Mouse (Mus musculus) limb, embryonic 11.5 days (tissue): ENCODE results near the gene Fam187b. TPM values are rescaled to one million over a fixed set of nuclear protein-coding genes. Genes with fewer than 3 reads are reported as not detected.

Source experiments
- ATAC-seq: fragments of 200-750 bp; cut with Nextera tagmentation; 2 replicates; pipeline ENCODE4 v1.8.0; 2017; ENCODE audit warnings: low read depth; ENCODE audit not compliant: insufficient number of reproducible peaks, low FRiP score, low TSS enrichment
- DNase-seq: peaks from one replicate; pipeline ENCODE4 v3.0.0-alpha.2; 2015; ENCODE audit warnings: low spot score
- H3K27ac ChIP-seq: fragments of 300-500 bp; sonication (generic); replicated peaks from 2 replicates; pipeline ENCODE4 v1.5.1; 2014; ENCODE audit warnings: low read depth, mild to moderate bottlenecking, low read length
- H3K27me3 ChIP-seq: fragments of 300-500 bp; sonication (generic); 2 replicates; pipeline ENCODE4 v1.6.1; 2014; ENCODE audit warnings: mild to moderate bottlenecking, low read length, mixed read lengths; ENCODE audit not compliant: control insufficient read depth, insufficient read depth
- H3K36me3 ChIP-seq: fragments of 300-500 bp; sonication (generic); 2 replicates; pipeline ENCODE4 v1.6.1; 2014; ENCODE audit warnings: mild to moderate bottlenecking, low read length, moderate library complexity, mixed read lengths; ENCODE audit not compliant: control insufficient read depth, insufficient read depth
- H3K4me1 ChIP-seq: fragments of 300-500 bp; sonication (generic); 2 replicates; pipeline ENCODE4 v1.6.1; 2014; ENCODE audit warnings: low read length, mixed read lengths; ENCODE audit not compliant: control insufficient read depth, insufficient read depth
- H3K4me2 ChIP-seq: fragments of 300-500 bp; sonication (generic); 2 replicates; pipeline ENCODE4 v1.6.1; 2014; ENCODE audit warnings: low read depth, mild to moderate bottlenecking, moderate library complexity; ENCODE audit not compliant: severe bottlenecking
- H3K4me3 ChIP-seq: fragments of 300-500 bp; sonication (generic); 2 replicates; pipeline ENCODE4 v1.5.1; 2014; ENCODE audit warnings: low read depth, low read length
- H3K9ac ChIP-seq: fragments of 300-500 bp; sonication (generic); 2 replicates; pipeline ENCODE4 v1.6.1; 2014; ENCODE audit warnings: mild to moderate bottlenecking, low read length
- H3K9me3 ChIP-seq: fragments of 300-500 bp; sonication (generic); 2 replicates; pipeline ENCODE4 v1.6.1; 2016; ENCODE audit warnings: low read length; ENCODE audit not compliant: control insufficient read depth
- WGBS: fragments of 180-500 bp; shearing (Covaris S2); extraction: QIAGEN DNeasy Blood & Tissue Kit; methylation state at CpG from one replicate; pipeline ENCODE4 v1.1.7; 2014; 5-methylcytosine and 5-hydroxymethylcytosine counted together
- polyA plus RNA-seq: library from polyadenylated mRNA; unstranded; fragments of >200 nt; fragmentation: Nextera tagmentation; extraction: Ambion mirVana; gene quantifications from 2 replicates; pipeline ENCODE4 v1.2.1, GENCODE M21; 2014

Fam187b gene
- polyA plus RNA-seq, 1 experiment from 2014 or later, result 1.2 TPM

DNA sequence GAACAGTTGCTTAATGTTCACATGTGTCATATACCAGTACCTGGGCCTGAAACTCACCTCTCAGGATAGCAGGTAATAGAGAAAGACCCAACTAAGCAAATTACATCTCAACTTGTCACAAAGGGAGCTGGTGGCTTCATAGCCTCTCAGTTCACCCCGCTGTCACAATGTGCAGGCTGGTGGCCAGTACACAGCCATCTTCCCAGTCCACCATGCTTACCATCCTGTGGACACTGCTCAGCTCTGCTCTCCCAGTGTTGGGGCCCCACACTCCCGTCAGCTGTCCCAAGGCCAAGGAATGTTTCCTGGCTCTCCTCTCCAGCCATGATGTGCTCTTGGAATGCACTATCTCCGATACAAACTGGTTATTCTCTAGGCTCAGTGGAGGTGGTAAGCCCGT lies 8.1 kb downstream of the Fam187b start:
- H3K36me3 ChIP-seq, result no peaks in the 10 kb centered on the region
- H3K9me3 ChIP-seq, result no peaks in the 10 kb centered on the region
- no peak overlapping the region for H3K4me2 ChIP-seq
- H3K4me1 ChIP-seq, result no peaks in the 10 kb centered on the region
- no peak for DNase-seq
- WGBS, result 90% methylated on average over 4 of the region's 4 CpGs
- H3K9ac ChIP-seq, result no peak overlapping the region
- H3K27me3 ChIP-seq, result no peaks in the 10 kb centered on the region
- no peak for ATAC-seq
- H3K4me3 ChIP-seq, result no peak overlapping the region
- no peak overlapping the region for H3K27ac ChIP-seq

DNA sequence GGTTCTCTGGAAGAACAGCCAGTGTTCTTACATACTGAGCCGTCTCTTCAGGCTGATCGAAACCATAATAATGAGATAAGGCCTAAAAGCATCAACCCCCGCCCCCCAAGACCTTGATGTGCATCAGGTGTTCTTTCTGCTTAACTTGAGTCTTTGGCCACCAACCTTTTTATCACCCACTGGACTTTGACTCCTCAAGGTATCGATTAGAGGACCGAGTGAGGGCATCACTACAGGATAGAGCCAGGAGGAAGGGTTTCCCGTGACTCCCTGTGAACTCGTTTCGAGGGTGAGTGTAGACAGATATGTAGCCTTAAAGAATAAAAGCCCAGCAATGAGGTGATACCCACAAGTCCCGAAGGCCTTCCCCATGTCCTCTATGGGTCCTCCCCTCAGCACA lies 11.8 kb downstream of the Fam187b start:
- no peaks in the 10 kb centered on the region for H3K9me3 ChIP-seq
- no peak overlapping the region for H3K4me2 ChIP-seq
- no peak overlapping the region for H3K27ac ChIP-seq
- no peak for ATAC-seq
- no peaks in the 10 kb centered on the region for H3K27me3 ChIP-seq
- no peak for DNase-seq
- H3K4me3 ChIP-seq, result no peak overlapping the region
- H3K4me1 ChIP-seq, result no peaks in the 10 kb centered on the region
- no peaks in the 10 kb centered on the region for H3K36me3 ChIP-seq
- WGBS, result 88% methylated on average over 9 of the region's 9 CpGs
- H3K9ac ChIP-seq, result no peak overlapping the region

DNA sequence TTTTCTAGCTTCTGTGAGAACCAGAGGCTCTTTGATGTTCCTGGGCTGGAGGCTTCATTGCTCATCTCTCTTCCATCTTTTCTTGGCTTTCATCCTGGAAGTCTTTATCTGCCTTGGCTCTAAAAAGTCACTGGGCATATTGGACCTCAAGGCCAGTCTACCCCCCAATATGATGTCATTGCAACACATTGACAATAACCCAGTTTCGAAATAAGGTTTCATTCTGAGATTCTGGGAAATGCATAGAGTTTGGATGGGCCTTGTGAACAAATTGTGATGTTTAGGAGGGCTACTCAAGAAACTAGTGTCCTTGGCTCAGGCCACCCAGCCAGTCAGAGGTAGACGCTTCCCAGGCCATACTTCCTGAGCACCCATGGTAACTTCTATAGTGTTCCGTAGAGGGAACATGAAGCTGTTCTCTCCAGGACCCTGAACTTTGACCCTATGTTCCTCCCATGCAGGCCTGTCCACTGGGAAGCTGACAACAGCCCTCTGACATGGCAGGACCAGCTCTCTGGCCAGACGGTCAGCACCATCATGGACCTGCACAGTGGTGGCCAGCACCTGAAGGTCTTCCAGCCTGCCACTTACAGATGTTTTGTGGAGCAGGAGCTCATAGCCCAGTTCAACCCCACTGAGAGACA lies 15.1 kb downstream of the Fam187b start:
- no peak for ATAC-seq
- no peak overlapping the region for H3K27ac ChIP-seq

DNA sequence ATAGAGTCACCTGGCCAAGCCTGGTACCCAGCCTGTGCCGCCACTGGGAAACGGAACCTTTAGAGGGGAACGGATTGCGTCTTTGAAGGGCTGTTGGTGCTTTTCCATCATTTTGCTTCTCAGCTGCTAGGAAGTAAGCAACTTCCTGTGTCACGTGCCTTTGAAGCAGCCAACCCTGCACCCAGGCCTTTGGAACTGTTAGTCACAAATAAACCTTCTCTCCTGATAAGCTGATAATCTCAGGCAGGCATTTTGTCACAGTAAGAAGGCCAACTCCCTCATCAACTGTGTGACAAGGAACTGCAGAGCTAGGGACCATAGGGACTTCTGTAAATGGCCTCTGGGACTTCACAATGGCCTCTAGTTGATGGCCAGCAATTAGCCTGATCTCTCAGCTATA lies 18.6 kb downstream of the Fam187b start:
- Histone ChIP-seq H3K4me3 (no peak overlapping the region), H3K9me3 (no peaks in the 10 kb centered on the region; the same call in 1 of the 2 replicates), H3K4me2 (no peak overlapping the region), H3K27me3 (no peaks in the 10 kb centered on the region), H3K9ac (no peak overlapping the region), H3K36me3 (no peaks in the 10 kb centered on the region), H3K4me1 (no peaks in the 10 kb centered on the region), H3K27ac (no peak overlapping the region)
- DNase-seq (no peak), ATAC-seq (no peak)
- 79% methylated on average over 5 of the region's 5 CpGs for WGBS

More for the DNA sequence above, 15.1 kb downstream of the Fam187b start:
- no peaks in the 10 kb centered on the region for H3K4me1 ChIP-seq
- H3K36me3 ChIP-seq, result no peaks in the 10 kb centered on the region
- H3K4me2 ChIP-seq, result no peak overlapping the region
- 86% methylated on average over 4 of the region's 4 CpGs for WGBS
- no peak overlapping the region for H3K9ac ChIP-seq
- no peaks in the 10 kb centered on the region for H3K27me3 ChIP-seq
- H3K4me3 ChIP-seq, result no peak overlapping the region
- H3K9me3 ChIP-seq, result no peaks in the 10 kb centered on the region
- DNase-seq, result no peak

DNA sequence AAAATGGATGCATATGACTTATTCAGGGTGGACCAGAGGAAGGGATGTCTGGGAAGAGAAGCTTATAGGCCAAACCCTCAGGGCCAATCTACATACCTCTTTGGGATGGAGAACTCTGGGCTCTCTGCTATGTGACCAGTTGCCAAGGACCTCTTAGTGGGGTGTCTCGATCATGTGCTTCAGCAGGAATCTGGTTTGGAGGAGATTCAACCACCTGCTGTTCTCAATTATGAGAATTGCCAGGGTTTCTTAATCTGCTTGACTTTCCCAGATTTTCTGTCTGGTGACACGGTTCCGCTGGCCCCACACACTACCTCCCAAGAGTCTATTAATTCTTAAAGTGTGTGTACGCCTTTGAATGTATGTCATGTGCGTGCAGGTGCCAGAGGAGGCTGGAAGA lies 20.4 kb downstream of the Fam187b start:
- no peaks in the 10 kb centered on the region for H3K36me3 ChIP-seq
- H3K27me3 ChIP-seq, result no peaks in the 10 kb centered on the region
- H3K9me3 ChIP-seq, result no peaks in the 10 kb centered on the region; the same call in 1 of the 2 replicates
- ATAC-seq, result no peak
- H3K4me3 ChIP-seq, result no peak overlapping the region
- H3K9ac ChIP-seq, result no peak overlapping the region
- no peaks in the 10 kb centered on the region for H3K4me1 ChIP-seq
- no peak overlapping the region for H3K4me2 ChIP-seq
- DNase-seq, result no peak
- H3K27ac ChIP-seq, result no peak overlapping the region
- WGBS, result 84% methylated on average over 5 of the region's 5 CpGs

DNA sequence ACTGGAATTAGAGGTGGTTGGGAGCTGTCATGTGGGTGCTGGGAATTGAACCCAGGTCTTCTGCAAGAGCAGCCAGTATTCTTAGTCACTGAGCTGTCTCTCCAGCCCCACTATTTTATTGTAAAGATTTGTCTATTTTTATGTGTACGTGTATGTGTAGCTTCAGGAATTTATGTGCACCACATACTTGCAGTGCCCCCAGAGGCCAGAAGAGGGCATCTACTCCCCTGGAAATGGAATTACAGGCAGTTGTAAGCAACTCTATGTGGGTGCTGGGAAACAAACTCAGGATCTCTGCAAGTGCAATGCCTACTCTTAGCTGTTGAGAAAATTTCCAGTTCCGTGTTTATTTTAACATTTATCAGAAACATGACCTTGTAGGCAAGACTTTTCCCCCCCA lies 22.9 kb downstream of the Fam187b start:
- Histone ChIP-seq H3K27ac (no peak overlapping the region), H3K9me3 (no peaks in the 10 kb centered on the region; the same call in 1 of the 2 replicates), H3K27me3 (no peaks in the 10 kb centered on the region), H3K4me3 (no peak overlapping the region), H3K4me1 (peaks cover 8% of the 10 kb centered on the region; the same call in 1 of the 2 replicates), H3K4me2 (no peak overlapping the region), H3K9ac (no peak overlapping the region), H3K36me3 (no peaks in the 10 kb centered on the region)
- WGBS, result 84% methylated on average over 2 of the region's 2 CpGs
- no peak for DNase-seq
- ATAC-seq, result no peak

DNA sequence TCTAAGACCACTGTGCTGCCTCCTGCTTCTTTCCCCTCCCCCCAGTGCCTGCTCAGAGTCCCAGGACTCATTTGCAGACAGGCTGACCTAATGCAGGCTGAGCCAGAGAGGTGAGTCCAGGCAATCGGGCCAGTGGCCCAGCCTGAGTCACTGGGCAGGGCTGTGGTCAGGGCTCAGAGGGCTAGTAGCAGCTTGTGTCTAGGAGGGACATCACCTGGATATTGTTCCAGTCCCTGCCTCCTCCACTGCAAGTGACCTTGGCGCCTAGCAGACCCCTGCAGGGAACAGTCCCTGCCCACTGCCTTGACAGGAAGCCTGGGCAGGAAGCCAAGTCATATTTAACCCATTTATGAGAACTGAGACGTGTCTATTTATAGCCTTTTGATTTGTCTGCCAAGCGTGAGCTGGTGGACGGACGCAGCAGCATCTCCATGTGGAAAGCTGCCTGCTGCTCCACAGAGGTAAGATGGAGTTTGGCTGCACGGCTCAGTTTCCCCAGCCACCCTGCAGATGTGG lies 27.0 kb downstream of the Fam187b start:
- Histone ChIP-seq H3K27ac (no peak overlapping the region), H3K27me3 (no peaks in the 10 kb centered on the region), H3K9ac (no peak overlapping the region), H3K4me1 (peaks cover 8% of the 10 kb centered on the region; the same call in 1 of the 2 replicates), H3K4me2 (no peak overlapping the region), H3K36me3 (no peaks in the 10 kb centered on the region), H3K4me3 (no peak overlapping the region), H3K9me3 (no peaks in the 10 kb centered on the region; the same call in 1 of the 2 replicates)
- DNase-seq, result peak; percentile 43
- WGBS, result 31% methylated on average over 7 of the region's 7 CpGs
- 0 out of 2 replicates have a peak, but pooled peaks have one; percentile 26 for ATAC-seq

DNA sequence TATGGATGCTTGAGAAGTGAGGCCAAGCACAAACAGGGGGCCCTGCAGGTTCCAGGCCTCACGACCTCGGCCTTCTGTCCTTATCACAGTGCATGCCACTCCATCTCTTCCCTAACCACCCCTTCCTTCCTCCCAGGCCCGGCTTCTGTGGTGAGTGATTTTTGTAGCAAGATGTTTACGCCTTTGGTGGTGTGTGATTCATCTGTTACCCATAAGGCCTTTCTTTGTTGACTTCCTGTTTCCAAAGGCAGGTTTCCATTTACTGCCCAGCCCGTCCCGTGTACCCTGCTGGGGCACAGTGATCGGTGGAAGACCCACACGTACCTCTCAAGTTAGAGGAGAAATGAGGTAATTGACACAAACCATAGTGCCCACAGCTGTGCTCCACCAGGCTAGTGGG lies 29.1 kb downstream of the Fam187b start:
- WGBS, result 72% methylated on average over 8 of the region's 8 CpGs
- Histone ChIP-seq H3K4me1 (peaks cover 8% of the 10 kb centered on the region; the same call in 1 of the 2 replicates), H3K27ac (no peak overlapping the region), H3K36me3 (no peaks in the 10 kb centered on the region), H3K9ac (no peak overlapping the region), H3K4me3 (no peak overlapping the region), H3K4me2 (no peak overlapping the region), H3K27me3 (no peaks in the 10 kb centered on the region), H3K9me3 (no peaks in the 10 kb centered on the region)
- DNase-seq (no peak), ATAC-seq (no peak)

DNA sequence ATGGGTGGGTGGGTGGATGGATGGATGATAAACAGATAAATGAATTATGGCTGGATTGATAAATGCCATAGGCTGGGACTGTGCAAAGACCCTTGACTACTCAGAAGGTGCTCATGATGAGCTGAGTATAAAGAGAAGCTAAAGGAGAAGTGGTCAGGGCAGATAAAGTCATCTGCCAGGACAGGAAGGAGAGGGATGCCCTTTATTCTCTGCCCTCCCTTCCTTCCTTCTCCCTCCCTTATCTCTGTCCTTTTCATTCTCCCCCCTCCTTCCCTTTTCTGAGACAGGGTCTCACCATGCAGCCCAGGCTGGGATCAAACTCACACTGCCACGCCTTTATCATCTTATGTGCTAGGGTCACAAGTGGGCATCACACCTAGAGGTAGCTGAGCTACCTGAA lies 34.2 kb downstream of the Fam187b start:
- no peak for DNase-seq
- Histone ChIP-seq H3K4me2 (no peak overlapping the region), H3K27ac (no peak overlapping the region), H3K9ac (no peak overlapping the region), H3K4me1 (no peaks in the 10 kb centered on the region), H3K27me3 (no peaks in the 10 kb centered on the region), H3K4me3 (no peak overlapping the region), H3K9me3 (no peaks in the 10 kb centered on the region), H3K36me3 (no peaks in the 10 kb centered on the region)
- WGBS, result 82% methylated on average over 1 of the region's 1 CpGs
- ATAC-seq, result no peak
